In genomic region chr15:85671701-85672191, GRCm38 (mm10) we compare ENCODE assay signal across 7 mouse cellular contexts.
DNase-seq lines count a peak whose midpoint lies in the region; ATAC-seq and TF ChIP-seq lines count a peak whose summit lies in the region.

No protein-coding gene starts in this region.

- peak overlapping the region; percentile 99 for H3K4me3 ChIP-seq in lung, embryonic 14.5 days (ENCODE audit: low read depth, low read length)
- H3K4me3 ChIP-seq in myocyte = peak overlapping the region; percentile 95

- no peak for ATAC-seq in lung, embryonic 14.5 days (ENCODE audit: insufficient read depth)
- peak; percentile 12; the same call in 1 of the 2 replicates for ATAC-seq in granulocyte monocyte progenitor cell, adult 5-6 weeks (replicated peaks; ENCODE audit: poor library complexity, severe bottlenecking)

- TF ChIP-seq CTCF in lung, embryonic 14.5 days (IDR thresholded peaks at IDR 0.05; ENCODE audit: low read depth) = no peak

- H3K9me3 ChIP-seq in lung, embryonic 14.5 days (ENCODE audit: low read depth, low read length) = no peaks in the 10 kb centered on the region

- peak overlapping the region; percentile 98 for H3K27ac ChIP-seq in lung, embryonic 14.5 days (ENCODE audit: low read depth)

- H3ac ChIP-seq in myocyte (ENCODE audit: control insufficient read depth, insufficient read length) = peak overlapping the region; percentile 99

- peaks cover 80% of the 10 kb centered on the region for H3K79me2 ChIP-seq in myocyte (ENCODE audit: control insufficient read depth, insufficient read depth)

- peaks cover 34% of the 10 kb centered on the region for H3K36me3 ChIP-seq in lung, embryonic 14.5 days (ENCODE audit: insufficient read depth)
- H3K36me3 ChIP-seq in myocyte (ENCODE audit: control insufficient read depth, insufficient read depth) = peaks cover 25% of the 10 kb centered on the region

- peak overlapping the region; percentile 99 for H3K9ac ChIP-seq in lung, embryonic 14.5 days

- DNase-seq in lung, embryonic 14.5 days = peak; percentile 64
- no peak for DNase-seq in lung, postnatal 14 days
- peak; percentile 73 for DNase-seq in cerebellum, adult 9-10 months
- peak; percentile 58 to 71 for DNase-seq in kidney, postnatal 4 days
- no peak for DNase-seq in ovary, postnatal 10 days (ENCODE audit: low spot score)

- no peaks in the 10 kb centered on the region for H3K27me3 ChIP-seq in lung, embryonic 14.5 days (ENCODE audit: insufficient read depth, low read length)
- no peaks in the 10 kb centered on the region for H3K27me3 ChIP-seq in myocyte (ENCODE audit: control insufficient read depth, insufficient read depth, insufficient read length)

- TF ChIP-seq POLR2A in myocyte (IDR thresholded peaks at IDR 0.05; ENCODE audit: insufficient read length, low read depth) = peak; percentile 51

- H3K4me2 ChIP-seq in lung, embryonic 14.5 days = peak overlapping the region; percentile 95
- peak overlapping the region; percentile 73 for H3K4me2 ChIP-seq in myocyte (ENCODE audit: low read depth)

- H3K4me1 ChIP-seq in lung, embryonic 14.5 days (ENCODE audit: insufficient read depth) = peaks cover 14% of the 10 kb centered on the region

- under 1% methylated on average over 50 of the region's 50 CpGs for WGBS in lung, embryonic 14.5 days

TF ChIP-seq in myocyte, 11 proteins besides CTCF, POLR2A, EP300 and RAD21:
- TF ChIP-seq TCF3 (IDR thresholded peaks at IDR 0.05; ENCODE audit: insufficient read length, low read depth) = no peak
- TF ChIP-seq POLR2AphosphoS2 (IDR thresholded peaks at IDR 0.05; ENCODE audit: insufficient read length, low read depth) = peak; percentile 46
- TF ChIP-seq SRF (IDR thresholded peaks at IDR 0.05; ENCODE audit: control insufficient read depth, insufficient read length, low read depth) = no peak
- no peak for TF ChIP-seq E2F4 (IDR thresholded peaks at IDR 0.05; ENCODE audit: insufficient read depth)

Comparison
In these comparisons a context has a peak if more than half of its experiments do, and no peak if none do; other contexts are left out.
1. DNase-seq: peak in lung, embryonic 14.5 days (single experiment), cerebellum, adult 9-10 months (single experiment) and kidney, postnatal 4 days (2 of 2); none in lung, postnatal 14 days (single experiment) and ovary, postnatal 10 days (single experiment).